Mouse (Mus musculus) neural tube, embryonic 13.5 days (tissue): ENCODE measurements around the gene Mlh3. TPM values are rescaled to one million over a fixed set of nuclear protein-coding genes. Genes with fewer than 3 reads are reported as not detected.
A peak's percentile ranks its signal among the peaks of the same experiment; 100 is the strongest.

Experiments used
- ATAC-seq: fragments of 200-750 bp; cut with Nextera tagmentation; 2 replicates; pipeline ENCODE4 v1.8.0; 2017; ENCODE audit warnings: low read depth, mild to moderate bottlenecking, moderate TSS enrichment, moderate library complexity
- H3K27ac ChIP-seq: fragments of 300-500 bp; sonication (generic); replicated peaks from 2 replicates; pipeline ENCODE4 v1.5.1; 2015; ENCODE audit warnings: moderate library complexity, mild to moderate bottlenecking, inconsistent platforms
- H3K27me3 ChIP-seq: fragments of 300-500 bp; sonication (generic); 2 replicates; pipeline ENCODE4 v1.6.1; 2015; ENCODE audit warnings: mild to moderate bottlenecking, inconsistent platforms
- H3K36me3 ChIP-seq: fragments of 300-500 bp; sonication (generic); 2 replicates; pipeline ENCODE4 v1.6.1; 2015; ENCODE audit warnings: mild to moderate bottlenecking, inconsistent platforms
- H3K4me1 ChIP-seq: fragments of 300-500 bp; sonication (generic); replicated peaks from 2 replicates; pipeline ENCODE4 v1.6.1; 2015; ENCODE audit warnings: inconsistent platforms
- H3K4me2 ChIP-seq: fragments of 300-500 bp; sonication (generic); 2 replicates; pipeline ENCODE4 v1.6.1; 2015; ENCODE audit warnings: inconsistent platforms, mild to moderate bottlenecking, moderate library complexity
- H3K4me3 ChIP-seq: fragments of 300-500 bp; sonication (generic); 2 replicates; pipeline ENCODE4 v1.5.1; 2015; ENCODE audit warnings: mild to moderate bottlenecking, inconsistent platforms
- H3K9ac ChIP-seq: fragments of 300-500 bp; sonication (generic); 2 replicates; pipeline ENCODE4 v1.6.1; 2015; ENCODE audit warnings: moderate library complexity, mild to moderate bottlenecking, inconsistent platforms
- H3K9me3 ChIP-seq: fragments of 300-500 bp; sonication (generic); 2 replicates; pipeline ENCODE4 v1.6.1; 2016; ENCODE audit warnings: inconsistent platforms
- WGBS: fragments of 180-500 bp; shearing (Covaris S2); methylation state at CpG from one replicate; pipeline ENCODE4 v1.1.7; 2015; 5-methylcytosine and 5-hydroxymethylcytosine counted together
- polyA plus RNA-seq: library from polyadenylated mRNA; unstranded; fragments of >200 nt; fragmentation: Nextera tagmentation; extraction: Ambion mirVana; gene quantifications from 2 replicates; pipeline ENCODE4 v1.2.1, GENCODE M21; 2015

Mlh3 gene
- polyA plus RNA-seq, 1 experiment from 2014 or later, result 8.7 TPM

GRCm38 (mm10) chr12:85215031-85215430 is 55.4 kb downstream of the Mlh3 start:
- Histone ChIP-seq H3K9ac (no peak overlapping the region), H3K9me3 (no peaks in the 10 kb centered on the region), H3K27ac (no peak overlapping the region), H3K27me3 (no peaks in the 10 kb centered on the region), H3K4me3 (no peak overlapping the region), H3K4me2 (no peak overlapping the region), H3K36me3 (no peaks in the 10 kb centered on the region), H3K4me1 (peaks cover 8% of the 10 kb centered on the region)
- no peak for ATAC-seq
- 87% methylated on average over 5 of the region's 5 CpGs for WGBS

- Histone ChIP-seq H3K4me1 (no peaks in the 10 kb centered on the region), H3K4me3 (no peak overlapping the region), H3K9me3 (no peaks in the 10 kb centered on the region), H3K9ac (no peak overlapping the region), H3K4me2 (no peak overlapping the region), H3K27me3 (no peaks in the 10 kb centered on the region), H3K36me3 (no peaks in the 10 kb centered on the region), H3K27ac (no peak overlapping the region)
- no peak for ATAC-seq
- 41% methylated on average over 7 of the region's 7 CpGs for WGBS
Measured at GRCm38 (mm10) chr12:85208687-85209199, 61.7 kb downstream of the Mlh3 start.

GRCm38 (mm10) chr12:85205425-85205824 is 65.0 kb downstream of the Mlh3 start:
- ATAC-seq, result no peak
- Histone ChIP-seq H3K4me2 (no peak overlapping the region), H3K9ac (no peak overlapping the region), H3K27me3 (no peaks in the 10 kb centered on the region), H3K36me3 (no peaks in the 10 kb centered on the region), H3K9me3 (no peaks in the 10 kb centered on the region), H3K4me1 (peaks cover 19% of the 10 kb centered on the region), H3K4me3 (no peak overlapping the region), H3K27ac (no peak overlapping the region)
- 85% methylated on average over 10 of the region's 10 CpGs for WGBS

- Histone ChIP-seq H3K4me1 (peaks cover 19% of the 10 kb centered on the region), H3K27ac (no peak overlapping the region), H3K4me3 (no peak overlapping the region), H3K4me2 (no peak overlapping the region), H3K36me3 (no peaks in the 10 kb centered on the region), H3K9ac (no peak overlapping the region), H3K27me3 (no peaks in the 10 kb centered on the region), H3K9me3 (no peaks in the 10 kb centered on the region)
- no peak for ATAC-seq
- 57% methylated on average over 8 of the region's 8 CpGs for WGBS
Measured at GRCm38 (mm10) chr12:85204105-85204504, 66.3 kb downstream of the Mlh3 start.

DNA sequence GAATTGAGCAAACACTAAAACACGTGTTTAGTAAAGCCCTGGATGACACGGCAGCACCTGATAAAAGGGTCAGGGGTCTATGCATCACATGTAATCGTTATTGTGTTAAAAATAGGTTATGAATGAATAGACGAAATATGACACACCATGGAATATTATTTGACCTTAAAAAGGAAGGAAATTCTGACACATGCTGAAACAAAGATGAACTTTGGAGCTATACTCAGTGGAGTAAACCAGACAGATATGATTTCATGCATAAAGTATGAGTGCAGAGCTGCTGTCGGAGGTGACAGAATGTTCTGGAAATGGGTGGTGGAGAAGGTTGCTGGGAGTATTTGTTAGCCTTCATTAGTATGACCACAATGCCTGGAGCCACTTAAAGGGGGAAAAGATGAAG is 66.7 kb downstream of the Mlh3 start:
- Histone ChIP-seq H3K27ac (no peak overlapping the region), H3K4me1 (peaks cover 19% of the 10 kb centered on the region), H3K9ac (no peak overlapping the region), H3K9me3 (no peaks in the 10 kb centered on the region), H3K27me3 (no peaks in the 10 kb centered on the region), H3K4me2 (no peak overlapping the region), H3K36me3 (no peaks in the 10 kb centered on the region), H3K4me3 (no peak overlapping the region)
- ATAC-seq, result no peak
- 82% methylated on average over 5 of the region's 5 CpGs for WGBS

DNA sequence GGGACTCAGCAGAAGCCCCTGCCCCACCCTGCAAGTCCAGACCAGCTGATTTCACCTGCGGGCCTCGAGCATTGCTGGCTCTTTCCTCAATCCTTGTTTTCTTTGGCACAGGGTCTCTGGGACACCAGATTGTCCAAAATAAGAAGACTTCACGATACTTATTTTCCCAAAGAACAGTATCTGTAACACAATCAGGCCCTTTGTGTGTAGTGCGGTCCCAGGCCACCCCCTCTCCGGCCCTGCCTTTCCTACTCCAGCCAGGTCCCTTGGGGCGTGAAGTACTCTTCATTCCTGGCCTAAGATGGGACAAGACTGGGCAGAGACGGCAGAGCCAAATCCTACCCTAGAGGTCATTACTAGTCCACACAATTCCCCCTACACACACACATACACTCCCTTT is 68.2 kb downstream of the Mlh3 start:
- Histone ChIP-seq H3K27ac (no peak overlapping the region), H3K4me1 (peaks cover 25% of the 10 kb centered on the region), H3K4me3 (no peak overlapping the region), H3K27me3 (no peaks in the 10 kb centered on the region), H3K9me3 (no peaks in the 10 kb centered on the region), H3K4me2 (no peak overlapping the region), H3K9ac (no peak overlapping the region), H3K36me3 (no peaks in the 10 kb centered on the region)
- no peak for ATAC-seq
- WGBS, result 82% methylated on average over 7 of the region's 7 CpGs

DNA sequence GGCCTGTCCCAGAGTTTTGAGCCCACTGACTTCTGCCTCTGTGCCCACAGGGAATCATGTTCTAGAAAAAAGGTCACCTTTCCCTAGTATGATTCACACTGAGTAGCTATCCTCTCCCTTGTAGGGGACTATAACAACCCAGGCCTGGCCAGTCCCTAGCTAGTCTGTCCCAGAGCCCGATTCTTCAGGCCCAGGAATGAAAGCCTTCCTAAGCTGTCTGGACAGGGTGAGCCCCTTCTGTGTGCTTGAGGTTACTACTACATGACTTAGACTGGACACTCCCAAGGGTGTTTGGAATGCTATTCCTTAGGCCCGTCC is 68.6 kb downstream of the Mlh3 start:
- H3K4me1 ChIP-seq, result peaks cover 25% of the 10 kb centered on the region
- no peak overlapping the region for H3K4me3 ChIP-seq
- whole genome bisulfite sequencing, result 73% methylated on average over 2 of the region's 2 CpGs
- no peak overlapping the region for H3K4me2 ChIP-seq
- peak overlapping the region; percentile 76 for H3K27ac ChIP-seq
- no peak for ATAC-seq
- no peaks in the 10 kb centered on the region for H3K36me3 ChIP-seq
- H3K9me3 ChIP-seq, result no peaks in the 10 kb centered on the region
- peak overlapping the region; percentile 47; the same call in 1 of the 2 replicates for H3K9ac ChIP-seq
- H3K27me3 ChIP-seq, result no peaks in the 10 kb centered on the region

- Histone ChIP-seq H3K9ac (peak overlapping the region; percentile 47), H3K4me2 (peak overlapping the region; percentile 25; the same call in 1 of the 2 replicates), H3K36me3 (no peaks in the 10 kb centered on the region), H3K4me3 (no peak overlapping the region), H3K4me1 (peaks cover 25% of the 10 kb centered on the region), H3K9me3 (no peaks in the 10 kb centered on the region), H3K27me3 (no peaks in the 10 kb centered on the region), H3K27ac (peak overlapping the region; percentile 76)
- 19% methylated on average over 24 of the region's 24 CpGs for WGBS
- ATAC-seq, result peak; percentile 38; the same call in 1 of the 2 replicates
Measured at GRCm38 (mm10) chr12:85200929-85201829, 69.2 kb downstream of the Mlh3 start.

GRCm38 (mm10) chr12:85199954-85200353 is 70.4 kb downstream of the Mlh3 start:
- Histone ChIP-seq H3K9ac (no peak overlapping the region), H3K9me3 (no peaks in the 10 kb centered on the region), H3K4me1 (peaks cover 27% of the 10 kb centered on the region), H3K36me3 (no peaks in the 10 kb centered on the region), H3K4me2 (no peak overlapping the region), H3K27ac (no peak overlapping the region), H3K4me3 (no peak overlapping the region), H3K27me3 (no peaks in the 10 kb centered on the region)
- no peak for ATAC-seq
- 89% methylated on average over 1 of the region's 1 CpGs for WGBS

GRCm38 (mm10) chr12:85197936-85198335 is 72.5 kb downstream of the Mlh3 start:
- Histone ChIP-seq H3K9ac (no peak overlapping the region), H3K4me1 (peaks cover 42% of the 10 kb centered on the region), H3K4me3 (no peak overlapping the region), H3K36me3 (no peaks in the 10 kb centered on the region), H3K9me3 (no peaks in the 10 kb centered on the region), H3K4me2 (no peak overlapping the region), H3K27ac (no peak overlapping the region), H3K27me3 (no peaks in the 10 kb centered on the region)
- no peak for ATAC-seq
- WGBS, result 41% methylated on average over 8 of the region's 8 CpGs

DNA sequence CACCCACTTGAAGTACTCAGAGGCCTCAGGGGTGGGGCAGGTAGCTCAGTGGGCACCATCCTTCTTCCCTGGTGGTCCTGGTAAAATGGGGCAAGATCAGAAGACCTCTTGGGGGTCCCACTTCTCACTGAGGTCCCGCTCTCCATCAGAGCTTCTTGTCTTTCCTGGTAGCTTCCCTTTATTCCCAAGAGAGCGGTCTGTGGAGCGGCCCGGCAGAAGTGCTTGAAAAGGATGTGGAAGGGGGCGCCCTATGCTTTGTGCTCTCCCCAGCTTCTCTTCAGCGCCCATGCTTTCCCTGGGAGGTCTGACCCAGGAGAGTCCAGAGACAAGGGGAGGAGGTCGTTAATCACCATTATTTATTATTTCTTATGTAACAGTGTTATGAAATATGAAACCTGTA is 73.0 kb downstream of the Mlh3 start:
- Histone ChIP-seq H3K4me1 (peaks cover 48% of the 10 kb centered on the region), H3K9ac (no peak overlapping the region), H3K27me3 (no peaks in the 10 kb centered on the region), H3K4me3 (no peak overlapping the region), H3K4me2 (no peak overlapping the region), H3K27ac (0 out of 2 replicates have a peak overlapping the region, but pooled peaks have one; percentile 23), H3K36me3 (no peaks in the 10 kb centered on the region), H3K9me3 (no peaks in the 10 kb centered on the region)
- WGBS, result 77% methylated on average over 7 of the region's 7 CpGs
- no peak for ATAC-seq

GRCm38 (mm10) chr12:85196191-85196590 is 74.2 kb downstream of the Mlh3 start:
- Histone ChIP-seq H3K27ac (no peak overlapping the region), H3K9ac (no peak overlapping the region), H3K4me3 (no peak overlapping the region), H3K9me3 (no peaks in the 10 kb centered on the region), H3K4me1 (peaks cover 40% of the 10 kb centered on the region), H3K4me2 (no peak overlapping the region), H3K27me3 (no peaks in the 10 kb centered on the region), H3K36me3 (no peaks in the 10 kb centered on the region)
- no peak for ATAC-seq
- WGBS, result 84% methylated on average over 10 of the region's 10 CpGs

- no peak for ATAC-seq
- Histone ChIP-seq H3K4me2 (no peak overlapping the region), H3K4me3 (no peak overlapping the region), H3K9ac (no peak overlapping the region), H3K9me3 (no peaks in the 10 kb centered on the region), H3K27ac (no peak overlapping the region), H3K27me3 (no peaks in the 10 kb centered on the region), H3K36me3 (no peaks in the 10 kb centered on the region), H3K4me1 (peaks cover 31% of the 10 kb centered on the region)
- WGBS, result 77% methylated on average over 5 of the region's 5 CpGs
Measured at GRCm38 (mm10) chr12:85195086-85195485, 75.3 kb downstream of the Mlh3 start.
